Mouse (Mus musculus) heart, postnatal 0 days (tissue): Measurements from ENCODE around the gene Disp1. TPM values are rescaled to one million over a fixed set of nuclear protein-coding genes. Genes with fewer than 3 reads are reported as not detected.

Experiments used
- ATAC-seq: fragments of 200-750 bp; cut with Nextera tagmentation; 2 replicates; pipeline ENCODE4 v1.8.0; 2017; ENCODE audit warnings: low read depth, moderate number of reproducible peaks, moderate library complexity; ENCODE audit not compliant: insufficient read depth
- DNase-seq: peaks from one replicate; pipeline ENCODE4 v3.0.0-alpha.2; 2016; ENCODE audit warnings: low spot score
- H3K27ac ChIP-seq: fragments of 300-500 bp; sonication (generic); 2 replicates; pipeline ENCODE4 v1.5.1; 2014; ENCODE audit warnings: low read depth, mild to moderate bottlenecking
- H3K27me3 ChIP-seq: fragments of 300-500 bp; sonication (generic); 2 replicates; pipeline ENCODE4 v1.6.1; 2014; ENCODE audit warnings: low read length, mixed read lengths; ENCODE audit not compliant: control insufficient read depth, insufficient read depth
- H3K36me3 ChIP-seq: fragments of 300-500 bp; sonication (generic); replicated peaks from 2 replicates; pipeline ENCODE4 v1.6.1; 2014; ENCODE audit warnings: low read length, mixed read lengths; ENCODE audit not compliant: control insufficient read depth, insufficient read depth
- H3K4me1 ChIP-seq: fragments of 300-500 bp; sonication (generic); 2 replicates; pipeline ENCODE4 v1.6.1; 2014; ENCODE audit warnings: antibody characterized with exemption; ENCODE audit not compliant: control insufficient read depth, insufficient read depth
- H3K4me2 ChIP-seq: fragments of 300-500 bp; sonication (generic); 2 replicates; pipeline ENCODE4 v1.6.1; 2014; ENCODE audit warnings: low read depth, mild to moderate bottlenecking, low read length, moderate library complexity
- H3K4me3 ChIP-seq: fragments of 300-500 bp; sonication (generic); 2 replicates; pipeline ENCODE4 v1.5.1; 2014; ENCODE audit warnings: low read depth, low read length
- H3K9ac ChIP-seq: fragments of 300-500 bp; sonication (generic); replicated peaks from 2 replicates; pipeline ENCODE4 v1.6.1; 2014; ENCODE audit warnings: low read depth, low read length, mixed read lengths
- H3K9me3 ChIP-seq: fragments of 300-500 bp; sonication (generic); replicated peaks from 2 replicates; pipeline ENCODE4 v1.6.1; 2016; ENCODE audit warnings: low read length; ENCODE audit not compliant: control insufficient read depth
- CTCF ChIP-seq: IDR thresholded peaks from 2 replicates; pipeline ENCODE4 v1.5.1; 2016; ENCODE audit warnings: antibody characterized with exemption, control low read depth, low read depth
- EP300 ChIP-seq: IDR thresholded peaks from 2 replicates; pipeline ENCODE4 v1.6.1; 2016; ENCODE audit warnings: antibody characterized with exemption, low read depth
- WGBS: fragments of 180-500 bp; shearing (Covaris S2); extraction: QIAGEN DNeasy Blood & Tissue Kit; methylation state at CpG from one replicate; pipeline ENCODE4 v1.1.7; 2014; 5-methylcytosine and 5-hydroxymethylcytosine counted together
- polyA plus RNA-seq: library from polyadenylated mRNA; unstranded; fragments of >200 nt; fragmentation: Nextera tagmentation; extraction: Ambion mirVana; gene quantifications from 2 replicates; pipeline ENCODE4 v1.2.1, GENCODE M21; 2015
- total RNA-seq: library from RNA; depleted of rRNA; stranded (reverse); fragments of >200 nt; gene quantifications from 2 replicates; pipeline ENCODE4 v1.2.3, GENCODE M21; 2014; ENCODE audit warnings: low replicate concordance

Disp1 gene
- total and polyA plus RNA-seq, 2 experiments from 2014 or later: 5.8 to 8.1 TPM

DNA sequence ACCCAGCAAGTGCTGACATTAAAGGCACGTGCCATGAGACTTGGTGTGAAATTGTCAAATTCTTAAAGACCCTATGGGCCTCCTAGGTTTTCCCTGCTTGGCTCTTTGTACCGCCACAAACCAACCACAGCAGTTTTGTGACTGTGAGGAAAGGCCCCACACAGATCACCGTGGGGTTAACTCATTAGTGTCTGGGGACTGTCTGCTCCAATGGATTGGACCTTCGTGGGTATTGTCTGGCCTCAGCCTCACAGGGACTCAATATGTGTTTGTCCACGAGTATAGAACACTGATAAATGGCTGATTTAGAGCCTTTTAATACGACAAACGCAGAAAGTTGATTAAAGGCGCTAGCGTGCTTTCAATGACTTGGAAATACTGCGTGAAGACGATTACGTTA lies 175.2 kb downstream of the Disp1 start:
- Histone ChIP-seq H3K36me3 (no peaks in the 10 kb centered on the region), H3K4me1 (peaks cover 36% of the 10 kb centered on the region), H3K4me2 (no peak overlapping the region), H3K9ac (no peak overlapping the region), H3K9me3 (0 out of 2 replicates have a peak, but pooled peaks cover 4% of the 10 kb centered on the region), H3K4me3 (no peak overlapping the region), H3K27me3 (no peaks in the 10 kb centered on the region), H3K27ac (no peak overlapping the region)
- ATAC-seq (no peak), DNase-seq (no peak)
- 81% methylated on average over 12 of the region's 12 CpGs for WGBS
- no peak for TF ChIP-seq CTCF
- TF ChIP-seq EP300: no peak

DNA sequence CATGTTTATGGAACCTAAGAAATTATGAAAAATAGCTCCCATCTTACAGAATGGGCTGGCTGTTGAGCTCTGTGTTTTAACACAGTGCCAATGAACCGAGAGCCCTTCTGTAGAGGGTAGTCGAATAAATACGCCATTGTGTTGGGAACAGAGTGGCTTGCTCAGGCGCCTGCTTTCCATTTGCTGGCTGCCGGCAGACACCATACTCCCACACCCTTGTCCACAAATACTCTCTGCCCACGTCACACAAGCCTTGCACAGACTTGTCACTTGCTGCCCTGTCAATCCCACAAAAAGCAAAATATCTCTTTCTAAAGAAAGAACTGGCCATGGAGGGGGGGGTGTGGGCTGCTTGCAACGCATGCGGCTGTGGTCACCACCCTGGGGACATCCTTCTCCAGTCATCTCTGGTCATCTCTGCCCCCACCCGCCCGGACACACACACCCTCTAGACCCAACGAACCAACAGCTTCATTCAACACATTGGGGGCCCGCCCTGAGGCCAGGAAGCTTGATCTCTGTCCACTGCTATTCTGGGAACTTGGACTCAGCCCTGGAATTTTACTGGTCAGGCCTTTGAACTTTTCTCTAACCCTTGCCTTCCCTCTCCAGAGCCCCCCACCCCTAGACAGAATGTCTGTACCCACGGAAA lies 178.0 kb downstream of the Disp1 start:
- 38% methylated on average over 13 of the region's 13 CpGs for WGBS
- Histone ChIP-seq H3K9me3 (0 out of 2 replicates have a peak, but pooled peaks cover 4% of the 10 kb centered on the region), H3K4me3 (no peak overlapping the region), H3K27me3 (no peaks in the 10 kb centered on the region), H3K27ac (peak overlapping the region; percentile 22; the same call in 1 of the 2 replicates), H3K36me3 (no peaks in the 10 kb centered on the region), H3K4me2 (0 out of 2 replicates have a peak overlapping the region, but pooled peaks have one; percentile 6), H3K9ac (no peak overlapping the region), H3K4me1 (peaks cover 33% of the 10 kb centered on the region)
- peak; percentile 24; the same call in 1 of the 2 replicates for ATAC-seq
- no peak for TF ChIP-seq EP300
- TF ChIP-seq CTCF: no peak
- no peak for DNase-seq

DNA sequence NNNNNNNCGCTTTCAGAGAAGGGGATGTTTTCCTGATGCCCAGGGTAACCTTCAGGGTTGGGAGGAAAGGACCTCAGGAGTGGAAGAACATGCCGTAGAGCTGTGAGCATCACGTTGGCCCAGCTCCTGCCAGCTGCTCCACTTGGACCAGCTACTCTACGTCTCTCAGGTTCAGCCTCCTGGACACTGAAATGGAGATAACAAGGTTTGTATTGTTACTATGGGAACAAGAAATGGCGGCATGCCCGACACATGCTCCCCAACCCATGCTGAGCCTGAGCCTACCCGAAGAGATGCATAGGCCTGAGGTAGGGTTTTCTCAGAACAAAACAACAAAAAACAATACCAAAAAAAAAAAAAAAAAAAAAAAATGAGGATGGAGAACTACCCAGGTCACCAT lies 179.6 kb downstream of the Disp1 start:
- 19% methylated on average over 6 of the region's 7 CpGs for WGBS
- DNase-seq (peak; percentile 46), ATAC-seq (peak; percentile 44)
- TF ChIP-seq EP300 (no peak), CTCF (no peak)
- 0 out of 2 replicates have a peak, but pooled peaks cover 4% of the 10 kb centered on the region for H3K9me3 ChIP-seq
- H3K9ac ChIP-seq: no peak overlapping the region
- H3K36me3 ChIP-seq: no peaks in the 10 kb centered on the region
- peak overlapping the region; percentile 41; the same call in 1 of the 2 replicates for H3K27ac ChIP-seq
- no peak overlapping the region for H3K4me2 ChIP-seq
- H3K4me3 ChIP-seq: no peak overlapping the region
- H3K27me3 ChIP-seq: no peaks in the 10 kb centered on the region
- H3K4me1 ChIP-seq: peaks cover 17% of the 10 kb centered on the region

DNA sequence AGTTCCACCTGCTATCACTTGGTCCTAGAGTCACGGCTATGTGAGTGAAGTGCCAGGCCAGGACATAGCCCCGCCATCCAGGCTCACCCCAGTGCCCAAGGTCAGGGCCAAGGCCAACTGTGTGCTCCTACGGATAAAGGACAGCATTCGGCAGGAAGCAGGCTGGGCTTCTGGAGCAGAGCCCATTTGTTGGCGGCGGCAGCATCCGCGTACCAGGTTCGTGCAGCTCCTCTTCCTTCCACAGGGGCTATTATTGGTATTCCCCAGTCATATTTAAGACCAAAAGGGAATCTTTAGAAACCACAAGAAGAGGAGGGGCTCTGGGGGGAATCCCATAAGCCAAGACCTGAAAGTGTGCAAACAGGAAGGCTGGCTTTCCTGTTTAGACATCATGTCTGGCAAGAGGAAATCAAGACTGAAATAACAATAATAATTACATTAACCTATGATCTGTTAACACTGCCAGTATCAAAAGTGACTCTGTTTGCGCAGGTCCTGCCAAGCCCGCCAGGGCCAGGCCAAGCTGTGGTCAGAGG lies 180.4 kb downstream of the Disp1 start:
- Histone ChIP-seq H3K36me3 (no peaks in the 10 kb centered on the region), H3K9ac (no peak overlapping the region), H3K4me2 (no peak overlapping the region), H3K9me3 (0 out of 2 replicates have a peak, but pooled peaks cover 4% of the 10 kb centered on the region), H3K27me3 (no peaks in the 10 kb centered on the region), H3K4me3 (no peak overlapping the region), H3K4me1 (peaks cover 16% of the 10 kb centered on the region), H3K27ac (0 out of 2 replicates have a peak overlapping the region, but pooled peaks have one; percentile 36)
- ATAC-seq: peak; percentile 70
- DNase-seq: no peak
- no peak for TF ChIP-seq CTCF
- 0 out of 2 replicates have a peak, but pooled peaks have one; percentile 44 for TF ChIP-seq EP300
- 28% methylated on average over 11 of the region's 11 CpGs for WGBS

DNA sequence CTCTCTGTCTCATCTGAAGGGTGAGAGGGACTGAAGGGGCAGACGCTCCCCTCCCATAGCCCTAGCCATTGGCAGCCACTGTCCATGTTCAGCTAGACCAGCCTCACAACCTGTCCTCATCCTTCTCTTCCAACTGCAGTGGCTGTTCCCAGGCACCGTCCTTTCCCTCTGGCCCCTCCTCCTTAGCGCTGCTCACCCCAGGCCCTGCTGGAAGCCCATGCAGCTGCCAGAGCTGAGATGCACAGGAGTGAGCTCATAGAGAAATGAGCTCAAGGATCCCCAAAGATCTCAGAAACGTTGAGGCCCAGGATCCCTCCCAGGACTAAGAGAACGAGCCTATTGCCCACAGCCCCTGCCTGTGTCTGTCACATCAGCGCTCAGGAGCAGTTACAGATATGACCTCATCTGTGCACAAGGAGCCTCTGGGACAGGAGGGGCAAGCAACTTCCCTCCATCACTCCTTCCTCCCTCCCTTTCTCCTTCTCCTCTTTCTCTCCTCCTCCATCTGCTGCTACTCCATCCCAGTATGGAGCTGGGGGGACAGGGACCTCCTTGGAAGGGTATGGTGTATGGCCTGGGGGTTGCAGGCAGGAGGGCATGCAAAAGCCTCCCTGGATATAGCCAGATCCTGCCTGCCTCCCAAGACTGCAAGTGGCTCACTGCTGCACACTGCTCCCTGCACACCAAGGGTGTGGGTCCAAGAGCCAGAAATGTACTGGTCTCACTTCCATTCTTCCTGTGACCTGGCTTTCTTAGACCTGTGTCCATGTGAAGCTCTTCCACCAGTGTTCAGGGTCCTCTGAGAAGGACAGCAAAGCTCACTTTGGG lies 181.2 kb downstream of the Disp1 start:
- TF ChIP-seq CTCF: no peak
- no peak for TF ChIP-seq EP300
- no peaks in the 10 kb centered on the region for H3K36me3 ChIP-seq
- 0 out of 2 replicates have a peak, but pooled peaks cover 4% of the 10 kb centered on the region for H3K9me3 ChIP-seq
- ATAC-seq (0 out of 2 replicates have a peak, but pooled peaks have one; percentile 10), DNase-seq (no peak)
- H3K27me3 ChIP-seq: no peaks in the 10 kb centered on the region
- no peak overlapping the region for H3K4me2 ChIP-seq
- H3K27ac ChIP-seq: peak overlapping the region; percentile 36; the same call in 1 of the 2 replicates
- 53% methylated on average over 6 of the region's 6 CpGs for WGBS
- no peak overlapping the region for H3K4me3 ChIP-seq
- H3K4me1 ChIP-seq: peaks cover 16% of the 10 kb centered on the region
- H3K9ac ChIP-seq: no peak overlapping the region
